Mouse (Mus musculus) bone marrow macrophage, adult 2 months (primary cell): ENCODE results near the gene Msi1.

Experiments used
- CTCF ChIP-seq: IDR thresholded peaks from 2 replicates; pipeline ENCODE4 v1.5.1; 2012; ENCODE audit warnings: low read depth, mild to moderate bottlenecking, low read length, moderate library complexity
- POLR2A ChIP-seq: IDR thresholded peaks from 2 replicates; pipeline ENCODE4 v1.6.1; 2012; ENCODE audit warnings: mild to moderate bottlenecking, low read depth, low read length, borderline replicate concordance

DNA sequence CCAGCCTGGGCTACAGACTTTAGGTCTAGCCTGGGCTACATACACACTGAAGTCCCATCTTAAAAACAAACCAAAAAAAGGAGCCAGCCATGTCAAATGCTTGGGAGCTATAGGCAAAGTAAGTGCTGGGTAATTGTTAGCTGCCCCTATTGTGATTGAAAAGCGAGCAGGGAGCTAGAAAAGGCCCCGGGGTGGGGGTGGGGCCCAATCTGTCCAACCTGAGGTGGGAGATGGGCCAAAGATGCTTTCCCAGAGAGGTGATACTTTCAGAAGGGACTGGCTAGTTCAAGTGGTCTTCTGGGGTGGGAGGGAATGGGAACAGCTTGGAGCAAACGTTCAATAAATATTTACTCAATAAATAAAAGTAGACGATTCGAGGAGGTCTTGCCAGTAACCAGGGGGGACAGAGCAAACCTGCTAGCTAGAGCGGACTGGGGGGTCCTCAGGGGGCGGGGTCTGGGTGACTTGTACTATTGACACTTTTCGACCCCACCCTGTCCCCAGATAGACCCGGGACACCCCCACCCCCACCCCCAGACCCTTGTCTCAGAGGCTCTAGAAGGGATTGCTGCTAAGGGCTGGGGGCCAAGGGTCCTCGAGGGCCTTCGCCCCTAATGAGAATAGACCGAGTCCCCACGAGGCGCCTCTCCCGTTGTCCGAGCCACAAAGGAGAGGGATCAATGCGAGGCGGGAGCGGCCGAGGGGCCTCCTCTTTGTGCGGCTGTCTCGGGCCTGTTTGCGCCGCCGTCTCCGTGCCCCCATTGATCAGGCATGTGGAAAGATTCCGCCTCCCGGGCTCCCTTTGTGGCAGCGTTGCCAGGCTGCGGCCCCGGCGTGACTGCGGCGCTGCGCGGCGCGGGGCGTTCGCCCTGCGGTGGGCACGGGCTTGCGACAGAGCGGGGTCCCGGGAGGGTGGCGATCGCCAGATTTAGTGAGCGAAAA, 31.3 kb upstream of the Msi1 start:
- TF ChIP-seq CTCF: no peak
- TF ChIP-seq POLR2A: no peak
